Mouse (Mus musculus): ENCODE measurements at regions not wholly inside any gene's neighbourhood (a gene's known extent, or its start where the extent isn't known, plus 50 kb on each side); places are given as distances from the start of the nearest gene placed in this dataset.
"Not testable (repeated sequence)": the region's sequence is repeated elsewhere in the genome, so short reads cannot be mapped to it uniquely, and the experiment has no call there.

- peak overlapping the region; percentile 14; the same call in 1 of the 2 replicates for H3K4me3 ChIP-seq (ENCODE audit: low read depth, low read length)
- peak; percentile 58 for TF ChIP-seq CTCF (IDR thresholded peaks at IDR 0.05; ENCODE audit: low read depth)
- H3K4me1 ChIP-seq (ENCODE audit: insufficient read depth); H3K9me3 ChIP-seq (ENCODE audit: low read depth, low read length); H3K36me3 ChIP-seq (ENCODE audit: insufficient read depth); H3K27me3 ChIP-seq (ENCODE audit: insufficient read depth, low read length); H3K27ac ChIP-seq (ENCODE audit: low read depth): not testable (repeated sequence)
- H3K4me2 ChIP-seq: peak overlapping the region; percentile 53
- DNase-seq (peak; percentile 86), ATAC-seq (ENCODE audit: insufficient read depth) (peak; percentile 82)
- H3K9ac ChIP-seq: 0 out of 2 replicates have a peak overlapping the region, but pooled peaks have one; percentile 22
- WGBS: 16% methylated on average over 19 of the region's 19 CpGs
These were observed 114.7 kb downstream of the Ero1lb start for GRCm38 (mm10) chr13:12680283-12680953.

- Histone ChIP-seq H3K4me1 (ENCODE audit: insufficient read depth) (no peaks in the 10 kb centered on the region), H3K27ac (ENCODE audit: low read depth) (no peak overlapping the region), H3K36me3 (ENCODE audit: insufficient read depth) (no peaks in the 10 kb centered on the region), H3K4me2 (no peak overlapping the region), H3K9ac (no peak overlapping the region), H3K9me3 (ENCODE audit: low read depth, low read length) (no peaks in the 10 kb centered on the region), H3K27me3 (ENCODE audit: insufficient read depth, low read length) (no peaks in the 10 kb centered on the region), H3K4me3 (ENCODE audit: low read depth, low read length) (no peak overlapping the region)
- 63% methylated on average over 2 of the region's 2 CpGs for WGBS
- DNase-seq (no peak), ATAC-seq (ENCODE audit: insufficient read depth) (no peak)
- no peak for TF ChIP-seq CTCF (IDR thresholded peaks at IDR 0.05; ENCODE audit: low read depth)
These were observed 111.7 kb downstream of the Ero1lb start for GRCm38 (mm10) chr13:12677372-12677771.

- 86% methylated on average over 2 of the region's 2 CpGs for WGBS
These were observed 105.3 kb downstream of the Ero1lb start for GRCm38 (mm10) chr13:12671011-12671410.

GRCm38 (mm10) chr13:12668742-12669141, 103.1 kb downstream of the Ero1lb start:
- not testable (repeated sequence) for H3K36me3 ChIP-seq (ENCODE audit: insufficient read depth); H3K9me3 ChIP-seq (ENCODE audit: low read depth, low read length); H3K4me1 ChIP-seq (ENCODE audit: insufficient read depth); H3K4me3 ChIP-seq (ENCODE audit: low read depth, low read length); H3K4me2 ChIP-seq; ATAC-seq (ENCODE audit: insufficient read depth); H3K9ac ChIP-seq; DNase-seq; H3K27ac ChIP-seq (ENCODE audit: low read depth); H3K27me3 ChIP-seq (ENCODE audit: insufficient read depth, low read length)
- WGBS: no CpG with 5 or more reads among the region's 7 CpGs

More at GRCm38 (mm10) chr13:12671011-12671410, 105.3 kb downstream of the Ero1lb start:
- not testable (repeated sequence) for H3K4me1 ChIP-seq (ENCODE audit: insufficient read depth); H3K9ac ChIP-seq; H3K9me3 ChIP-seq (ENCODE audit: low read depth, low read length); ATAC-seq (ENCODE audit: insufficient read depth); H3K27me3 ChIP-seq (ENCODE audit: insufficient read depth, low read length); H3K4me3 ChIP-seq (ENCODE audit: low read depth, low read length); DNase-seq; H3K36me3 ChIP-seq (ENCODE audit: insufficient read depth); H3K27ac ChIP-seq (ENCODE audit: low read depth); H3K4me2 ChIP-seq

- not testable (repeated sequence) for DNase-seq; H3K4me2 ChIP-seq; H3K27ac ChIP-seq (ENCODE audit: low read depth); H3K9ac ChIP-seq; H3K27me3 ChIP-seq (ENCODE audit: insufficient read depth, low read length); H3K9me3 ChIP-seq (ENCODE audit: low read depth, low read length); H3K4me1 ChIP-seq (ENCODE audit: insufficient read depth); H3K36me3 ChIP-seq (ENCODE audit: insufficient read depth); H3K4me3 ChIP-seq (ENCODE audit: low read depth, low read length); ATAC-seq (ENCODE audit: insufficient read depth)
- WGBS: 68% methylated on average over 9 of the region's 9 CpGs
These were observed 102.3 kb downstream of the Ero1lb start for GRCm38 (mm10) chr13:12667727-12668665.

GRCm38 (mm10) chr13:12666050-12666449, 100.4 kb downstream of the Ero1lb start:
- not testable (repeated sequence) for H3K9ac ChIP-seq; H3K36me3 ChIP-seq (ENCODE audit: insufficient read depth); H3K4me2 ChIP-seq; H3K27me3 ChIP-seq (ENCODE audit: insufficient read depth, low read length); H3K4me3 ChIP-seq (ENCODE audit: low read depth, low read length); H3K27ac ChIP-seq (ENCODE audit: low read depth); H3K9me3 ChIP-seq (ENCODE audit: low read depth, low read length); DNase-seq; H3K4me1 ChIP-seq (ENCODE audit: insufficient read depth); ATAC-seq (ENCODE audit: insufficient read depth)
- WGBS: 64% methylated on average over 3 of the region's 3 CpGs

Data from lung, embryonic 14.5 days (tissue).